Mouse (Mus musculus) limb, embryonic 15.5 days (tissue): ENCODE measurements around the gene Foxp1. TPM values are rescaled to one million over a fixed set of nuclear protein-coding genes. Genes with fewer than 3 reads are reported as not detected.

Experiments
- ATAC-seq: fragments of 200-750 bp; cut with Nextera tagmentation; 2 replicates; pipeline ENCODE4 v1.8.0; 2017; ENCODE audit warnings: low read depth, moderate TSS enrichment; ENCODE audit not compliant: insufficient number of reproducible peaks, low FRiP score, low TSS enrichment
- H3K27ac ChIP-seq: fragments of 300-500 bp; sonication (generic); 2 replicates; pipeline ENCODE4 v1.5.1; 2015; ENCODE audit warnings: moderate library complexity, mild to moderate bottlenecking, inconsistent platforms
- H3K27me3 ChIP-seq: fragments of 300-500 bp; sonication (generic); 2 replicates; pipeline ENCODE4 v1.6.1; 2015; ENCODE audit warnings: inconsistent platforms
- H3K36me3 ChIP-seq: fragments of 300-500 bp; sonication (generic); 2 replicates; pipeline ENCODE4 v1.6.1; 2015; ENCODE audit warnings: inconsistent platforms
- H3K4me1 ChIP-seq: fragments of 300-500 bp; sonication (generic); 2 replicates; pipeline ENCODE4 v1.6.1; 2015; ENCODE audit warnings: inconsistent platforms
- H3K4me2 ChIP-seq: fragments of 300-500 bp; sonication (generic); 2 replicates; pipeline ENCODE4 v1.6.1; 2015; ENCODE audit warnings: mild to moderate bottlenecking, inconsistent platforms
- H3K4me3 ChIP-seq: fragments of 300-500 bp; sonication (generic); 2 replicates; pipeline ENCODE4 v1.5.1; 2015; ENCODE audit warnings: mild to moderate bottlenecking, inconsistent platforms
- H3K9ac ChIP-seq: fragments of 300-500 bp; sonication (generic); 2 replicates; pipeline ENCODE4 v1.6.1; 2015; ENCODE audit warnings: inconsistent platforms
- H3K9me3 ChIP-seq: fragments of 300-500 bp; sonication (generic); 2 replicates; pipeline ENCODE4 v1.6.1; 2016; ENCODE audit warnings: inconsistent platforms
- WGBS: fragments of 180-500 bp; shearing (Covaris S2); methylation state at CpG from one replicate; pipeline ENCODE4 v1.1.7; 2015; 5-methylcytosine and 5-hydroxymethylcytosine counted together
- polyA plus RNA-seq: library from polyadenylated mRNA; unstranded; fragments of >200 nt; fragmentation: Nextera tagmentation; extraction: Ambion mirVana; gene quantifications from 2 replicates; pipeline ENCODE4 v1.2.1, GENCODE M21; 2015

Gene Foxp1
- polyA plus RNA-seq, 1 experiment from 2014 or later = 142 TPM

GRCm38 (mm10) chr6:99093856-99094255 is 428.7 kb downstream of the Foxp1 start:
- WGBS = 60% methylated on average over 2 of the region's 2 CpGs
- no peak for ATAC-seq
- no peaks in the 10 kb centered on the region for H3K9me3 ChIP-seq
- H3K27ac ChIP-seq = no peak overlapping the region
- peaks cover 27% of the 10 kb centered on the region for H3K4me1 ChIP-seq
- H3K27me3 ChIP-seq = no peaks in the 10 kb centered on the region
- no peak overlapping the region for H3K9ac ChIP-seq
- no peaks in the 10 kb centered on the region for H3K36me3 ChIP-seq
- H3K4me2 ChIP-seq = no peak overlapping the region
- no peak overlapping the region for H3K4me3 ChIP-seq

DNA sequence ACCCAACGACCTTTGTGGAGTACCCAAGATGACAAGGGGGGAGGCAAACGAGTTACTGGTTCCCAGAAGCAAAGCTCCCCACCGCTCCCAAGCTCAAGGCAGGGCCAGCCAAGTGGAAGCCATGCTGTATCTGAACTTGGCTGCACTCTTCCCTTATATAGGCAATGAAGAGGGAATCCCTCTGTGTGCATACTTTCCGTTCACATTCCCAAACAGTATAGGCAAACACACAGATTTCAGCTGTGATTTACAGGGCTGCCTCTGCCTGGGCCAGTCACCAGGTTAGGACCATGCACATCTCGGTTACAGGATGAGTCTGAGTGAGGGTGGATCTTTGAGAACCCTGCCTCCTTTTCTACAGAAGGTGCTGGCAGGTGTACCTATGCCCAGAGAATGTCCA is 429.3 kb downstream of the Foxp1 start:
- Histone ChIP-seq H3K4me1 (peaks cover 27% of the 10 kb centered on the region), H3K27ac (peak overlapping the region; percentile 0; the same call in 1 of the 2 replicates), H3K36me3 (no peaks in the 10 kb centered on the region), H3K4me3 (no peak overlapping the region), H3K9me3 (no peaks in the 10 kb centered on the region), H3K9ac (no peak overlapping the region), H3K4me2 (no peak overlapping the region), H3K27me3 (no peaks in the 10 kb centered on the region)
- no peak for ATAC-seq
- WGBS = 54% methylated on average over 5 of the region's 5 CpGs

GRCm38 (mm10) chr6:99091799-99092198 is 430.7 kb downstream of the Foxp1 start:
- Histone ChIP-seq H3K4me1 (peaks cover 23% of the 10 kb centered on the region), H3K4me3 (no peak overlapping the region), H3K27me3 (no peaks in the 10 kb centered on the region), H3K9me3 (no peaks in the 10 kb centered on the region), H3K9ac (no peak overlapping the region), H3K36me3 (no peaks in the 10 kb centered on the region), H3K27ac (no peak overlapping the region), H3K4me2 (no peak overlapping the region)
- no peak for ATAC-seq
- WGBS = 76% methylated on average over 2 of the region's 2 CpGs

DNA sequence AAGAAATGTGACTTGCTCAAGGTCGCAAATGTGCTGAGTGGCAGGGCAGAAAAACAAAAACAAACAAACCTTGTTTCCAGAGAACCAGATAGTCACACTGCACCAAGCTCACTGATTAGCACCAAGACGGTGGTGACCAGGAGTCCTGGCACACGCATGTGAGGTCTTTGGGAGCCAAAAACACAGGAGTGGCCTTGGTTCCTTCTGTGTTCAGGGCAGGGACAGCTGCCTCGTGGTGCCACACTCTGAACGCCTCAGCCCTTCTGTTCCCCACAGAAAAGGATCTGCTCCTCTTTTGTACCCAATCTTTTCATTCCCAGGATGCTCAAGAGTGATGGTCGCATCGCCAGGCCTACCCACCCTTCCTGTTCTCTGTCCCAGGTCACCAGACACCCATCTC is 434.9 kb downstream of the Foxp1 start:
- H3K4me2 ChIP-seq = no peak overlapping the region
- peaks cover 9% of the 10 kb centered on the region; the same call in 1 of the 2 replicates for H3K4me1 ChIP-seq
- H3K27me3 ChIP-seq = no peaks in the 10 kb centered on the region
- H3K9me3 ChIP-seq = no peaks in the 10 kb centered on the region
- no peak overlapping the region for H3K27ac ChIP-seq
- 81% methylated on average over 7 of the region's 7 CpGs for WGBS
- no peak overlapping the region for H3K9ac ChIP-seq
- no peak overlapping the region for H3K4me3 ChIP-seq
- no peaks in the 10 kb centered on the region for H3K36me3 ChIP-seq
- no peak for ATAC-seq

DNA sequence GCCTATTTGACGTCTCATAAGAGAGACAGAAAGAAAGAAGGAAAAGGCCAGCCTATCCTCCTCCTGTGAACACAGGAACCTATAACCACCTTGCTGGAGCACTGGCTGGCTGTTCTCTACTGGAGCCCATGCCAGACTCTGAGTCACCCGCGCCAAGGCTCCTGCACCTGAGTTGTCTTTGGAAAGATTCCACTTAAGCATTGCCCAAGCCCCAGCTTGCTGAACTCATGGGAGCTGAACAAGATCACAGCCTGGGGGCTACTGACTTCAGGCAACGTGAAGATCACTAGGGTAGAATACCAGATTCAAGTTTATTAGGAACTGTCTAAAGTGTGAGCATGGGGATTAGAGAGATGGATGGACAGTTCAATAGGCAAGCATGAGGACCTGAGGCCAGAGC is 437.6 kb downstream of the Foxp1 start:
- H3K9ac ChIP-seq = no peak overlapping the region
- WGBS = 54% methylated on average over 4 of the region's 4 CpGs
- H3K4me1 ChIP-seq = peaks cover 18% of the 10 kb centered on the region
- no peaks in the 10 kb centered on the region for H3K27me3 ChIP-seq
- no peak overlapping the region for H3K4me2 ChIP-seq
- no peak for ATAC-seq
- H3K9me3 ChIP-seq = no peaks in the 10 kb centered on the region
- H3K27ac ChIP-seq = no peak overlapping the region
- no peaks in the 10 kb centered on the region for H3K36me3 ChIP-seq
- no peak overlapping the region for H3K4me3 ChIP-seq

GRCm38 (mm10) chr6:99081259-99081658 is 441.3 kb downstream of the Foxp1 start:
- 29% methylated on average over 5 of the region's 5 CpGs for WGBS
- ATAC-seq = no peak
- H3K4me2 ChIP-seq = no peak overlapping the region
- no peak overlapping the region for H3K27ac ChIP-seq
- H3K4me1 ChIP-seq = peaks cover 22% of the 10 kb centered on the region
- H3K27me3 ChIP-seq = no peaks in the 10 kb centered on the region
- H3K36me3 ChIP-seq = no peaks in the 10 kb centered on the region
- H3K9me3 ChIP-seq = no peaks in the 10 kb centered on the region
- no peak overlapping the region for H3K9ac ChIP-seq
- no peak overlapping the region for H3K4me3 ChIP-seq

GRCm38 (mm10) chr6:99079041-99079835 is 443.3 kb downstream of the Foxp1 start:
- no peak overlapping the region for H3K4me2 ChIP-seq
- no peaks in the 10 kb centered on the region for H3K9me3 ChIP-seq
- no peak overlapping the region for H3K4me3 ChIP-seq
- no peak for ATAC-seq
- 61% methylated on average over 10 of the region's 10 CpGs for WGBS
- no peaks in the 10 kb centered on the region for H3K27me3 ChIP-seq
- H3K4me1 ChIP-seq = peaks cover 13% of the 10 kb centered on the region
- H3K9ac ChIP-seq = no peak overlapping the region
- no peak overlapping the region for H3K27ac ChIP-seq
- peaks cover 15% of the 10 kb centered on the region for H3K36me3 ChIP-seq

DNA sequence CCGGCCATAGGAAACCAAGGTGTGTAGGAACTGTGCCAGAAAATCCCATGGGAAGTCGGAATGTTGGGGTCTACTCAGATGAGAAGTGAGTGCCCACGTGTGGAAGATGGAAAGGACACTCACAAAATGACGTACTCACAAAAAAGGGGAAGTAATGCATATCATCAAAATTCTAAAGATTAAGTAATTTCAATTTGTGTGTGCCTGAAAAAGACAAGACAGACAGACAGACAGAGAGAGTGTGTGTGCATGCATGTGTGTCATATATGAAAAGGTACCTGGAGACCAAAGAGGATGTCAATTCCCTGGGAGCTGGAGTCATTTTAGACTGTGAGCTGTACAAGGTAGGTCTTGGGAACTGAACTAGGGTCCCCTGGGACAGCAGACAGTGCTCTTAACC is 444.4 kb downstream of the Foxp1 start:
- peaks cover 15% of the 10 kb centered on the region for H3K36me3 ChIP-seq
- no peak for ATAC-seq
- H3K9me3 ChIP-seq = no peaks in the 10 kb centered on the region
- H3K4me3 ChIP-seq = no peak overlapping the region
- no peak overlapping the region for H3K9ac ChIP-seq
- H3K27me3 ChIP-seq = no peaks in the 10 kb centered on the region
- H3K27ac ChIP-seq = no peak overlapping the region
- WGBS = 83% methylated on average over 4 of the region's 4 CpGs
- H3K4me2 ChIP-seq = no peak overlapping the region
- H3K4me1 ChIP-seq = peaks cover 13% of the 10 kb centered on the region

GRCm38 (mm10) chr6:99073303-99074271 is 448.9 kb downstream of the Foxp1 start:
- no peak overlapping the region for H3K27ac ChIP-seq

DNA sequence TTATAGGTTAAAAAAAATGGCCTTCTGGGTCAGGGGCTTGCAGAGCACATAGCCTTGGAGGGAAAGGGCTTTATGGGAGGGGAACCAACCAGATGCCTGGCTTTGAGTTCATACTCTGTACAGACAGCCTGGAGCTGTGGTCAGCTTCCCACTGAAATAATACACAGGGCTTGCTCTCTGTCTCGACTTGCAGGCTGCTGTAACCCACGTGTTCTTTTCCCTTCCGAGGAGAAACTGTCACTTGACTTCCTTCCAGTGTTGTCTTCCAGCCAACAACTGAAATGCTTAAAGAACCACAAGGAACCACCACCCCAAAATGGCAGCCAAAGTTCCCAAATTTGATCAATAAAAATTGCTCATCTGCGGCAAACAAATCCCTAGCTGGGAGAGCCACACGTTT is 451.8 kb downstream of the Foxp1 start:
- 32% methylated on average over 5 of the region's 5 CpGs for WGBS
- Histone ChIP-seq H3K4me2 (no peak overlapping the region), H3K9ac (no peak overlapping the region), H3K27me3 (no peaks in the 10 kb centered on the region), H3K36me3 (peaks cover 10% of the 10 kb centered on the region), H3K9me3 (no peaks in the 10 kb centered on the region), H3K27ac (no peak overlapping the region), H3K4me1 (peaks cover 13% of the 10 kb centered on the region), H3K4me3 (no peak overlapping the region)
- no peak for ATAC-seq

More at GRCm38 (mm10) chr6:99073303-99074271, 448.9 kb downstream of the Foxp1 start:
- no peak for ATAC-seq
- Histone ChIP-seq H3K4me2 (no peak overlapping the region), H3K9me3 (no peaks in the 10 kb centered on the region), H3K4me3 (no peak overlapping the region), H3K4me1 (0 out of 2 replicates have a peak, but pooled peaks cover under 1% of the 10 kb centered on the region), H3K9ac (no peak overlapping the region), H3K36me3 (peaks cover 15% of the 10 kb centered on the region), H3K27me3 (no peaks in the 10 kb centered on the region)
- 86% methylated on average over 9 of the region's 9 CpGs for WGBS

- no peaks in the 10 kb centered on the region for H3K9me3 ChIP-seq
- peaks cover 2% of the 10 kb centered on the region for H3K36me3 ChIP-seq
- H3K27ac ChIP-seq = no peak overlapping the region
- H3K9ac ChIP-seq = no peak overlapping the region
- no peak overlapping the region for H3K4me2 ChIP-seq
- no peaks in the 10 kb centered on the region for H3K27me3 ChIP-seq
- ATAC-seq = no peak
- peaks cover 18% of the 10 kb centered on the region for H3K4me1 ChIP-seq
- 94% methylated on average over 1 of the region's 1 CpGs for WGBS
- H3K4me3 ChIP-seq = no peak overlapping the region
These were observed 452.8 kb downstream of the Foxp1 start for GRCm38 (mm10) chr6:99069726-99070125.
